Mouse (Mus musculus) E14TG2a.4 (cell line): Measurements from ENCODE around the gene Dgki.

Experiments
- CTCF ChIP-seq: conservative IDR thresholded peaks from 2 replicates; pipeline ENCODE4 v1.5.1; 2014; ENCODE audit warnings: low read length
- NANOG ChIP-seq: IDR thresholded peaks from 2 replicates; pipeline ENCODE4 v1.6.1; 2014; ENCODE audit warnings: borderline replicate concordance, low read length, mixed read lengths
- POU5F1 ChIP-seq: IDR thresholded peaks from 2 replicates; pipeline ENCODE4 v1.6.1; 2014; ENCODE audit warnings: low read length, borderline replicate concordance

- no peak for TF ChIP-seq POU5F1
- TF ChIP-seq CTCF: no peak
- no peak for TF ChIP-seq NANOG
Observed at GRCm38 (mm10) chr6:37242769-37243121, 57.2 kb downstream of the Dgki start.
